Mouse (Mus musculus) CH12.LX (cell line): ENCODE data around the gene Ino80d. TPM values are rescaled to one million over a fixed set of nuclear protein-coding genes. Genes with fewer than 3 reads are reported as not detected.

Source experiments
- DNase-seq: peaks from one replicate; pipeline ENCODE4 v3.0.0-alpha.2; 2013; ENCODE audit errors: extremely low read depth
- H3K27ac ChIP-seq: 2 replicates; pipeline ENCODE4 v1.5.1; 2012; ENCODE audit warnings: low read depth, mild to moderate bottlenecking, control low read depth, moderate library complexity; ENCODE audit not compliant: insufficient read depth
- H3K27me3 ChIP-seq: replicated peaks from 2 replicates; pipeline ENCODE3; 2012; ENCODE audit warnings: inconsistent platforms
- H3K36me3 ChIP-seq, 2 experiments: replicated peaks in 1 of 2; 2 replicates each; pipeline versions ENCODE3 to v1.6.1; 2012; ENCODE audit warnings: inconsistent platforms in 1 of 2, low read length in 1 of 2, mild to moderate bottlenecking in 1 of 2, mixed read lengths in 1 of 2, moderate library complexity in 1 of 2; ENCODE audit not compliant: control insufficient read depth in 1 of 2, insufficient read depth in 1 of 2
- H3K4me1 ChIP-seq, 2 experiments: 2 replicates each; pipeline ENCODE4 v1.6.1; 2012; ENCODE audit warnings: inconsistent platforms in 1 of 2, moderate library complexity in 1 of 2; ENCODE audit not compliant: insufficient read depth in 2 of 2, control insufficient read depth in 1 of 2
- H3K4me2 ChIP-seq: 2 replicates; pipeline ENCODE4 v1.6.1; 2012; ENCODE audit warnings: low read depth, mild to moderate bottlenecking, control low read depth; ENCODE audit not compliant: poor library complexity, insufficient read depth, severe bottlenecking
- H3K4me3 ChIP-seq, 3 experiments: fragments of 150-350 bp in 1 of 3; sonication (generic) in 1 of 3; replicated peaks in 1 of 3; 2 replicates each; pipeline versions ENCODE3 to v1.5.1; 2011 to 2012; ENCODE audit warnings: low read depth in 2 of 3, low read length in 2 of 3, mild to moderate bottlenecking in 2 of 3, moderate library complexity in 2 of 3, control low read depth in 1 of 3, improper control_type of control experiment in 1 of 3, inconsistent platforms in 1 of 3, mixed read lengths in 1 of 3; ENCODE audit not compliant: poor library complexity in 1 of 3
- H3K79me2 ChIP-seq: replicated peaks from 2 replicates; pipeline ENCODE4 v1.6.1; 2012; ENCODE audit warnings: mild to moderate bottlenecking, moderate library complexity; ENCODE audit not compliant: control insufficient read depth, poor library complexity, insufficient read depth, severe bottlenecking; ENCODE audit errors: extremely low read depth
- H3K9ac ChIP-seq: 2 replicates; pipeline ENCODE4 v1.6.1; 2012; ENCODE audit warnings: low read depth, mild to moderate bottlenecking, control low read depth, moderate library complexity; ENCODE audit not compliant: insufficient read depth
- H3K9me3 ChIP-seq: replicated peaks from 2 replicates; pipeline ENCODE3; 2012; ENCODE audit warnings: low read length, inconsistent platforms, mixed read lengths
- BHLHE40 ChIP-seq: IDR thresholded peaks from 2 replicates; pipeline ENCODE4 v1.6.1; 2011; ENCODE audit warnings: mild to moderate bottlenecking, low read depth, low read length, improper control_type of control experiment
- CHD2 ChIP-seq: IDR thresholded peaks from 2 replicates; pipeline ENCODE4 v1.6.1; 2011; ENCODE audit warnings: low read length, improper control_type of control experiment
- CTCF ChIP-seq, 2 experiments: IDR thresholded peaks in 1 of 2; conservative IDR thresholded peaks in 1 of 2; 2 replicates each; pipeline ENCODE4 v1.5.1; 2011 to 2012; ENCODE audit warnings: low read depth in 2 of 2, low read length in 2 of 2, improper control_type of control experiment in 1 of 2, inconsistent platforms in 1 of 2, mild to moderate bottlenecking in 1 of 2, moderate library complexity in 1 of 2
- ELF1 ChIP-seq: IDR thresholded peaks from 2 replicates; pipeline ENCODE4 v1.6.1; 2014; ENCODE audit warnings: low read depth, mild to moderate bottlenecking, inconsistent platforms, low read length, improper control_type of control experiment
- EP300 ChIP-seq: IDR thresholded peaks from 2 replicates; pipeline ENCODE4 v1.6.1; 2011; ENCODE audit warnings: low read length, improper control_type of control experiment
- ETS1 ChIP-seq: conservative IDR thresholded peaks from 2 replicates; pipeline ENCODE4 v1.6.1; 2012; ENCODE audit warnings: low read depth, mild to moderate bottlenecking, inconsistent platforms, low read length, improper control_type of control experiment, moderate library complexity
- GABPA ChIP-seq: IDR thresholded peaks from 2 replicates; pipeline ENCODE4 v1.6.1; 2012; ENCODE audit warnings: low read depth, low read length, improper control_type of control experiment, inconsistent platforms; ENCODE audit not compliant: insufficient replicate concordance
- HCFC1 ChIP-seq: IDR thresholded peaks from 2 replicates; pipeline ENCODE4 v1.6.1; 2012; ENCODE audit warnings: low read depth, mild to moderate bottlenecking, inconsistent platforms, low read length, improper control_type of control experiment
- IRF4 ChIP-seq: IDR thresholded peaks from 2 replicates; pipeline ENCODE4 v1.6.1; 2014; ENCODE audit warnings: low read depth, mild to moderate bottlenecking, inconsistent platforms, low read length, improper control_type of control experiment
- JUN ChIP-seq: IDR thresholded peaks from 2 replicates; pipeline ENCODE4 v1.6.1; 2011; ENCODE audit warnings: low read depth, mild to moderate bottlenecking, low read length, improper control_type of control experiment, moderate library complexity; ENCODE audit not compliant: insufficient read depth
- JUND ChIP-seq: conservative IDR thresholded peaks from 2 replicates; pipeline ENCODE4 v1.6.1; 2011; ENCODE audit warnings: low read depth, low read length, improper control_type of control experiment
- KAT2A ChIP-seq: IDR thresholded peaks from 2 replicates; pipeline ENCODE4 v1.6.1; 2012; ENCODE audit warnings: low read length, improper control_type of control experiment, inconsistent platforms; ENCODE audit not compliant: insufficient replicate concordance
- MAX ChIP-seq: IDR thresholded peaks from 2 replicates; pipeline ENCODE4 v1.6.1; 2011; ENCODE audit warnings: low read length, improper control_type of control experiment
- MAZ ChIP-seq: IDR thresholded peaks from 2 replicates; pipeline ENCODE4 v1.6.1; 2012; ENCODE audit warnings: low read depth, mild to moderate bottlenecking, inconsistent platforms, low read length, improper control_type of control experiment, moderate library complexity
- MEF2A ChIP-seq: IDR thresholded peaks from 2 replicates; pipeline ENCODE4 v1.6.1; 2014; ENCODE audit warnings: low read depth, mild to moderate bottlenecking, inconsistent platforms, low read length, improper control_type of control experiment, borderline replicate concordance
- MXI1 ChIP-seq: IDR thresholded peaks from 2 replicates; pipeline ENCODE4 v1.6.1; 2011; ENCODE audit warnings: mild to moderate bottlenecking, low read depth, low read length, improper control_type of control experiment
- MYC ChIP-seq: IDR thresholded peaks from 2 replicates; pipeline ENCODE4 v1.6.1; 2011; ENCODE audit warnings: low read depth, mild to moderate bottlenecking, improper control_type of control experiment, low read length
- NELFE ChIP-seq: IDR thresholded peaks from 2 replicates; pipeline ENCODE4 v1.6.1; 2011; ENCODE audit warnings: low read depth, low read length, improper control_type of control experiment
- NRF1 ChIP-seq: IDR thresholded peaks from 2 replicates; pipeline ENCODE4 v1.6.1; 2014; ENCODE audit warnings: low read depth, mild to moderate bottlenecking, inconsistent platforms, low read length, improper control_type of control experiment, moderate library complexity
- PAX5 ChIP-seq: IDR thresholded peaks from 2 replicates; pipeline ENCODE4 v1.6.1; 2012; ENCODE audit warnings: low read length, inconsistent platforms, mixed read lengths
- POLR2A ChIP-seq: IDR thresholded peaks from 2 replicates; pipeline ENCODE4 v1.6.1; 2011; ENCODE audit warnings: low read depth, mild to moderate bottlenecking, improper control_type of control experiment, low read length
- POLR2AphosphoS2 ChIP-seq: IDR thresholded peaks from 2 replicates; pipeline ENCODE4 v1.6.1; 2011; ENCODE audit warnings: low read depth, low read length, improper control_type of control experiment
- RCOR1 ChIP-seq: conservative IDR thresholded peaks from 2 replicates; pipeline ENCODE4 v1.6.1; 2012; ENCODE audit warnings: low read depth, mild to moderate bottlenecking, inconsistent platforms, low read length, improper control_type of control experiment
- SIN3A ChIP-seq: IDR thresholded peaks from 2 replicates; pipeline ENCODE4 v1.6.1; 2012; ENCODE audit warnings: low read length, improper control_type of control experiment, inconsistent platforms
- SMC3 ChIP-seq: IDR thresholded peaks from 2 replicates; pipeline ENCODE4 v1.6.1; 2011; ENCODE audit warnings: low read depth, low read length, improper control_type of control experiment
- TBP ChIP-seq: conservative IDR thresholded peaks from 2 replicates; pipeline ENCODE4 v1.6.1; 2011; ENCODE audit warnings: low read depth, low read length, improper control_type of control experiment
- TCF12 ChIP-seq: IDR thresholded peaks from 2 replicates; pipeline ENCODE4 v1.6.1; 2014; ENCODE audit warnings: low read depth, mild to moderate bottlenecking, inconsistent platforms, low read length, improper control_type of control experiment
- UBTF ChIP-seq: IDR thresholded peaks from 2 replicates; pipeline ENCODE4 v1.6.1; 2012; ENCODE audit warnings: low read depth, mild to moderate bottlenecking, inconsistent platforms, low read length, improper control_type of control experiment, moderate library complexity
- USF1 ChIP-seq: IDR thresholded peaks from 2 replicates; pipeline ENCODE4 v1.6.1; 2014; ENCODE audit warnings: low read depth, mild to moderate bottlenecking, inconsistent platforms, low read length, improper control_type of control experiment
- ZC3H11A ChIP-seq: IDR thresholded peaks from 2 replicates; pipeline ENCODE4 v1.6.1; 2012; ENCODE audit warnings: low read depth, mild to moderate bottlenecking, inconsistent platforms, low read length, improper control_type of control experiment
- ZKSCAN1 ChIP-seq: IDR thresholded peaks from 2 replicates; pipeline ENCODE4 v1.6.1; 2012; ENCODE audit warnings: low read depth, inconsistent platforms, low read length, improper control_type of control experiment, borderline replicate concordance
- ZMIZ1 ChIP-seq: IDR thresholded peaks from 2 replicates; pipeline ENCODE4 v1.6.1; 2012; ENCODE audit warnings: low read depth, mild to moderate bottlenecking, inconsistent platforms, low read length, improper control_type of control experiment
- ZNF384 ChIP-seq: IDR thresholded peaks from 2 replicates; pipeline ENCODE4 v1.6.1; 2012; ENCODE audit warnings: low read depth, low read length, improper control_type of control experiment, inconsistent platforms
- dilution Hi-C: fragments of 300-500 bp; cut with MboI; formaldehyde crosslinking; loops from 2 replicates; pipeline ENCODE4 v1.14.3; 2020; ENCODE audit warnings: low sequenced_read_pairs; ENCODE audit not compliant: extremely low pct_unique_long_range_greater_than_20kb, extremely low pct_ligation_motif_present
- in situ Hi-C: fragments of 300-500 bp; cut with MboI; formaldehyde crosslinking; loops from 3 replicates; pipeline ENCODE4 v1.14.3; 2019; ENCODE audit warnings: low sequenced_read_pairs, low pct_ligation_motif_present, low pct_unique_long_range_greater_than_20kb, mixed read lengths
- polyA plus RNA-seq: library from polyadenylated mRNA; unstranded; fragments of >175 nt; gene quantifications from 2 replicates; pipeline ENCODE4 v1.2.1, GENCODE M21; 2012; ENCODE audit warnings: low read depth; ENCODE audit not compliant: insufficient read length
- total RNA-seq, 2 experiments: library from RNA; depleted of rRNA; stranded (reverse); fragments of 300-350 nt in 1 of 2; fragments of >200 nt in 1 of 2; gene quantifications; 2 replicates each; pipeline ENCODE4 v1.2.3; 2012 to 2014

Ino80d gene
- total and polyA plus RNA-seq, 3 experiments: 4.5 to 5.8 (median 4.6) TPM

DNA sequence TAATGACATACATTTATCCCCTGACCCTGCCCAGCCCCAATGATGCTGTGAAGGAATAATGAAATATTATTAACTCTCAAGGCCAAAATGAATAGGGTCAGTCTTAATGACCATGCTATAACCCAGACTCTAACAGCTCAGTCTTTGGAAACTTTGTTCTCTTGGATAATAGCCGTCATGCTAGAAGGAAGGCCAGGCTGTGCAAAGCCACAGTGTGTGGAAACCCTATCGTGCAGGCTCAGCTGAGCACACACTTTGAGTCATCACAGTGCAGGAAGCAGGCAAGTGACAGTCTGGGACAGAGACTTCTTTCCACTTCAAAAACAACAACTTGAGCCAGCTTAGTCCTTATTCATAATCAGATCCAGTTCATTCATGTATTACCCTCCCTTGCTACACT is 126.9 kb downstream of the Ino80d start:
- Histone ChIP-seq H3K27ac (no peak overlapping the region), H3K9ac (no peak overlapping the region), H3K4me2 (no peak overlapping the region), H3K27me3 (no peaks in the 10 kb centered on the region), H3K4me3 (no peak overlapping the region)
- in situ Hi-C loops: loop anchor here (25.0 kb wide), 1 partner anchor 1850 kb away; no protein-coding TSS in a partner anchor
- TF ChIP-seq ETS1: peak; percentile 57
- TF ChIP-seq MAZ: no peak
- TF ChIP-seq SMC3: no peak
- peak; percentile 71 for TF ChIP-seq BHLHE40
- TF ChIP-seq ELF1: no peak
- TF ChIP-seq NELFE: no peak
- TF ChIP-seq, all 38 proteins: peak for 2
- DNase-seq: peak; percentile 34
- Histone ChIP-seq H3K79me2 (no peaks in the 10 kb centered on the region), H3K9me3 (no peaks in the 10 kb centered on the region), H3K4me1 (peaks cover 5 to 13% of the 10 kb centered on the region in 2 experiments), H3K36me3 (no peaks in the 10 kb centered on the region)
- dilution Hi-C loops: no loop called here

DNA sequence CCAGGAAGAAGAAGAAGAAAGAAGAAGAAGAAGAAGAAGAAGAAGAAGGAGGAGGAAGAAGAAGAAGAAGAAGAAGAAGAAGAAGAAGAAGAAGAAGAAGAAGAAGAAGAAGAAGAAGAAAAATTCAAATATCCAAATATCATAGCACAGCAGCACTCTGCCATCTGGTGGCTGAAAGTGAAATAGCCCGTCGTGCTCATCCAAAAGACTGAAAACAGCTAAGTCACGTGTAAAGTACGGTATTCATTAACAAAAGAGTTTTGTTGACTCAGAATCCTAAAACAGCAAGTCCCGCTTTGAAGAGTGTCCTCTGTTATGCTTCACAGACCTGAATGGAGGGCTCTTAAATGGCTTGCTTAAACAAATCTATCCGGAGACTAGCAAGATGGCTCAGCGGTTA is 128.2 kb downstream of the Ino80d start:
- dilution Hi-C loops: no loop called here
- in situ Hi-C loops: loop anchor here (25.0 kb wide), 1 partner anchor 1849 kb away; no protein-coding TSS in a partner anchor
- Histone ChIP-seq H3K27ac (no peak overlapping the region), H3K4me3 (no peak overlapping the region), H3K4me1 (peaks cover 5 to 13% of the 10 kb centered on the region in 2 experiments), H3K36me3 (no peaks in the 10 kb centered on the region), H3K79me2 (no peaks in the 10 kb centered on the region), H3K27me3 (no peaks in the 10 kb centered on the region), H3K4me2 (peak overlapping the region; percentile 62), H3K9me3 (no peaks in the 10 kb centered on the region), H3K9ac (0 out of 2 replicates have a peak overlapping the region, but pooled peaks have one; percentile 30)
- peak; percentile 58 for DNase-seq
- TF ChIP-seq SMC3: peak; percentile 42
- no peak for TF ChIP-seq ZMIZ1
- no peak for TF ChIP-seq ETS1
- TF ChIP-seq POLR2AphosphoS2: no peak
- TF ChIP-seq TCF12: no peak
- no peak for TF ChIP-seq HCFC1
- TF ChIP-seq NRF1: no peak
- no peak for TF ChIP-seq ZC3H11A
- no peak for TF ChIP-seq POLR2A
- TF ChIP-seq RCOR1: no peak
- TF ChIP-seq BHLHE40: peak; percentile 88
- TF ChIP-seq MYC: peak; percentile 73; the same call in 1 of the 2 replicates
- TF ChIP-seq UBTF: no peak
- no peak for TF ChIP-seq JUND
- TF ChIP-seq NELFE: no peak
- TF ChIP-seq MXI1: no peak
- no peak for TF ChIP-seq JUN
- no peak for TF ChIP-seq MEF2A
- peak; percentile 43; the same call in 1 of the 2 replicates for TF ChIP-seq MAX
- TF ChIP-seq GABPA: no peak
- TF ChIP-seq TBP: no peak
- no peak for TF ChIP-seq PAX5
- no peak for TF ChIP-seq ZKSCAN1
- TF ChIP-seq EP300: no peak
- no peak for TF ChIP-seq USF1
- TF ChIP-seq MAZ: no peak
- TF ChIP-seq ELF1: no peak
- TF ChIP-seq SIN3A: no peak
- TF ChIP-seq IRF4: no peak
- no peak for TF ChIP-seq CHD2
- peak; percentile 68 to 70 for TF ChIP-seq CTCF (conservative IDR thresholded peaks at IDR 0.05 in 1 of 2, IDR thresholded peaks at IDR 0.05 in 1 of 2; ENCODE audit: low read depth in 2 of 2, low read length in 2 of 2)
- no peak for TF ChIP-seq ZNF384
- TF ChIP-seq KAT2A: no peak
